Mouse (Mus musculus) CD8-positive naive resting alpha-beta T cell, adult 2 months (primary cell): ENCODE data around the gene Sall2.
A peak's percentile ranks its signal among the peaks of the same experiment; 100 is the strongest.
"Not testable (repeated sequence)": the region's sequence is repeated elsewhere in the genome, so short reads cannot be mapped to it uniquely, and the experiment has no call there.

Source experiments
- DNase-seq, 2 experiments: peaks; one replicate each; pipeline ENCODE4 v3.0.0; 2022; ENCODE audit warnings: low read depth in 2 of 2, low spot score in 2 of 2

The Sall2 gene

GRCm38 (mm10) chr14:52303517-52303916 is 25.0 kb downstream of the Sall2 start:
- not testable (repeated sequence) for DNase-seq

GRCm38 (mm10) chr14:52295558-52296264 is 32.9 kb downstream of the Sall2 start:
- no peak for DNase-seq

- DNase-seq = no peak
Measured at GRCm38 (mm10) chr14:52284191-52284590, 44.4 kb downstream of the Sall2 start.

- no peak for DNase-seq
Measured at GRCm38 (mm10) chr14:52283629-52284028, 44.9 kb downstream of the Sall2 start.

- no peak for DNase-seq
Measured at GRCm38 (mm10) chr14:52279747-52280120, 48.8 kb downstream of the Sall2 start.

GRCm38 (mm10) chr14:52278932-52279746 is 49.4 kb downstream of the Sall2 start, which contains the start of the genes Tox4 and Rab2b:
Gene Tox4 (plus strand): TSS chr14:52279146.
Gene Rab2b (minus strand): TSS chr14:52279545.
- DNase-seq = peak; percentile 99

GRCm38 (mm10) chr14:52277210-52277609 is 51.4 kb downstream of the Sall2 start:
- no peak for DNase-seq

- no peak for DNase-seq
Measured at GRCm38 (mm10) chr14:52272781-52273180, 55.8 kb downstream of the Sall2 start.
